Mouse (Mus musculus) heart, postnatal 25 days (tissue): ENCODE measurements around the gene Nsun4. TPM values are rescaled to one million over a fixed set of nuclear protein-coding genes. Genes with fewer than 3 reads are reported as not detected.

Experiments used
- DNase-seq: peaks from one replicate; pipeline ENCODE4 v3.0.0; 2022; ENCODE audit warnings: low spot score
- intact Hi-C: fragments of 180-260 bp; cut with DNase I; formaldehyde crosslinking; loops from one replicate; pipeline ENCODE4 v1.15.1; 2025
- total RNA-seq, 2 experiments: library from RNA; stranded (reverse); gene quantifications; 2 replicates each; pipeline ENCODE4 v1.2.3; 2021

The Nsun4 gene
- total RNA-seq, 2 experiments from 2014 or later, result 24.5 to 27.9 TPM

DNA sequence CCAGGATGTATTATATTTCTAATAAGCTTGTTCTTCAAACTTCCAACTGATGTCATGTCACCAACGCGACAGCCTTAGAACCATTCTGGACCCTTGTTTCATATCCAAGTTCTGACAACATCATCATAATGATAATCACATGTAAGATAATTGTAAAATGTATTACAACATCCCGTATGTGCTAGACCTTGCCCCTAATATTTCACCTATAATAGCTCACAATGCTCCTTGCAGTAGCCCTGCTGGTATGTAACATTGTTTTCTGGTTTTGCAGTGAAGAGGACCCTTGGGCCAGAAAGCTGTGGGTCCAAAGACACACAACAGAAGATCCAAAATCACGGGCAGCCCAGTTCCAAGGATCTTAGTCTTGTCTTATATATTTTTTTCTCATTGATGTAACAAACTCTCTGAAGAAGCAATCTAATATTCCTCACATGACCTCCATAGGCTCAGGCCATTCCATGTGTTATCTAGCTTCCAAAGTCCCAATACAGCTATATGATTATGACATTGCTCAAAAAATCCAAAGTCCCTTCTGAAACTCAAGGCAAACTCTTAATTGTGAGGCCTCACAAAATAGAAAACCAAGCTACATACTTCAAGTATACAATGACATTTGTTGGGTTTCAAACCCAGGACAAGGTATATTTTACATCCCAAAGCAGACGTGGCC is 65.7 kb downstream of the Nsun4 start:
- DNase-seq, result no peak
- intact Hi-C loops, result no loop called here

GRCm38 (mm10) chr4:115987436-115987835 is 66.2 kb downstream of the Nsun4 start:
- intact Hi-C loops, result no loop called here
- no peak for DNase-seq

DNA sequence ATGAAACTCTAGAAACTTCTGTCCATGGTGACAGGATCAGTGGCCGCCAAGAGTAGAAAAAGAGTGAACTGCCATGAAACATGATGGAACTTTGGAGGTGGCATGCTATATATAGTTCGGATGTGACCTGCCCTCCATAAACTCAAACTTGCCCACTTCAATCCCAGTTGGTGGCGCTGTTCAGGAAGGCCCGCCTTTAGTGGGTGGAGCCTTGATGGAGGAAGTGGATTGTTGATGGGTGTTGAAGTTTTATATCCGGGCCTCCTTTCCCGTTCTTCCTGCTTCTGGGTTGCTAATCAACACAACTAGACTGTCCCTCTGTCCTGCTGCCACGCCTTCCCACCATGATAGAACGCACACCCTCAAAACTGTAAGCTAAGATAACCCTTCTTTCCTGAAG is 68.7 kb downstream of the Nsun4 start:
- DNase-seq, result no peak
- intact Hi-C loops, result no loop called here

DNA sequence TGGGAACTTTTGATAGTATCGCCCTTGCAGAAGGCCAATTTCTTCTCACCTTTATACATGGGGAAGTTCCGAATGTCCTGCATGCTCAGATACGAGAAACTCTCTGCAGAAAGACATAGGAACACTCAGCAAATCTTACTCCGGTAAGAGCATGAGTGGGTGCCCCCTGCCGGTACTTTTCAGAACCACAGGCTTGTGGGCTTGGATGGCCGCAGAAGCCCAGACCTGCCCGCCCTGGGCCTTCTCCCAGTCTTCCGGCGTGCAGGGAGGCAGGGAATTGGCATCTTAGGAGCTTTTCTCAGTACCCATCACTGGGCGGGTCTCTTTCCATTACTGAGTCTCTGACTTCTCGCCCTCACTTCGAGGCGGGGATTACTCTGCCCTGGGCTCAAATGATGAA is 69.6 kb downstream of the Nsun4 start:
- intact Hi-C loops, result no loop called here
- DNase-seq, result peak; percentile 18

Other genes with a start within 250 kb of the Nsun4 start
- gene Mob3c, start 225.8 kb downstream of the Nsun4 start, total RNA-seq, result 1 to 10 TPM; 4.5 to 5.4 TPM
- gene Mknk1, start 214.7 kb downstream of the Nsun4 start, total RNA-seq, result 10 to 100 TPM; 19.8 to 21.9 TPM
- gene Kncn, start 169.5 kb downstream of the Nsun4 start, total RNA-seq, result not detected
- gene 6430628N08Rik, start 163.2 kb downstream of the Nsun4 start, total RNA-seq, result not detected
- gene Dmbx1, start 114.0 kb downstream of the Nsun4 start, total RNA-seq, result not detected
- under 1 TPM; 0.13 to 0.17 TPM for gene Faah, start 36.0 kb downstream of the Nsun4 start, total RNA-seq
- gene Uqcrh, start 21.2 kb upstream of the Nsun4 start, total RNA-seq, result 1,000 to 10,000 TPM; 1,988 to 2,066 TPM
- gene Lrrc41, start 21.4 kb upstream of the Nsun4 start, total RNA-seq, result 10 to 100 TPM; 24.6 to 29.4 TPM
- gene Rad54l, start 69.8 kb upstream of the Nsun4 start, total RNA-seq, result under 1 TPM; 0.29 to 0.53 TPM
- gene Pomgnt1, start 70.0 kb upstream of the Nsun4 start, total RNA-seq, result 10 to 100 TPM; 61.8 to 62.7 TPM
- gene Lurap1, start 97.5 kb upstream of the Nsun4 start, total RNA-seq, result 1 to 10 TPM; 3.3 to 3.9 TPM
- gene Tspan1, start 113.7 kb upstream of the Nsun4 start, total RNA-seq, result not detected
- gene 1700042G07Rik, start 119.5 kb upstream of the Nsun4 start, total RNA-seq, result not detected
- gene Gm49337, start 119.5 kb upstream of the Nsun4 start, total RNA-seq, result under 1 TPM in 1 of 2 experiments, not detected in 1; 0.39 TPM
- 10 to 100 TPM; 12.9 to 13.1 TPM for gene Pik3r3, start 167.7 kb upstream of the Nsun4 start, total RNA-seq